Mouse (Mus musculus): ENCODE measurements around the gene Zfand2b.

- TF ChIP-seq CTCF (IDR thresholded peaks at IDR 0.05; ENCODE audit: insufficient read depth, low read length), result no peak
- no peak for TF ChIP-seq POLR2A (IDR thresholded peaks at IDR 0.05; ENCODE audit: borderline replicate concordance, extremely low read depth, low read depth, low read length)
These were observed 42.8 kb downstream of the Zfand2b start for GRCm38 (mm10) chr1:75211141-75211708.

All from lung, adult 2 months (tissue).